Mouse (Mus musculus): ENCODE measurements around the gene Nipal3. TPM values are rescaled to one million over a fixed set of nuclear protein-coding genes. Genes with fewer than 3 reads are reported as not detected.

The Nipal3 gene
- total RNA-seq, 2 experiments from 2014 or later: 7.1 to 17.2 TPM

DNA sequence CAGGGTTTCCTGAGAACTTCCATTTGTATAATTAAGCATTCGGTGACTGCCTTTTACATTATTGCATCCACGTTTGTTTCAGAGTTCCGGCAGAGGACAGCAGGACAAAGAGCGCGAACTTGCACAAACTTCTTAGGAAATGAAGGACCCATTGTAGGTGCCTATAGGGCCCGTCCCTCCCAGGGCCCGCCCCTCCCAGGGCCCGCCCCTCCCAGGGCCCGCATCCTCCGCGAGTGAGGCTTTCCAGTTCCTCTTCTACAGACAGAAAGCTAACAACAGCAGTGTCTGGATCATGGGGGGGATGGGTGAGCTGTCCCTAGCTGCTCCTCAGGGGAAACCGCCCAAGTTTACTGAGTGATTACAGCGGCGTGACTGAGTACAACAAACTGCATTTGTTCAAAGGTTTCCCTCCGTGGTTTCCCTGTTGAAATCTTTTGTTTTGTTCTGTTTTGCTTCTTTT, 55.6 kb downstream of the Nipal3 start:
- ATAC-seq (replicated peaks; ENCODE audit: low FRiP score, poor library complexity, severe bottlenecking): peak; percentile 91

DNA sequence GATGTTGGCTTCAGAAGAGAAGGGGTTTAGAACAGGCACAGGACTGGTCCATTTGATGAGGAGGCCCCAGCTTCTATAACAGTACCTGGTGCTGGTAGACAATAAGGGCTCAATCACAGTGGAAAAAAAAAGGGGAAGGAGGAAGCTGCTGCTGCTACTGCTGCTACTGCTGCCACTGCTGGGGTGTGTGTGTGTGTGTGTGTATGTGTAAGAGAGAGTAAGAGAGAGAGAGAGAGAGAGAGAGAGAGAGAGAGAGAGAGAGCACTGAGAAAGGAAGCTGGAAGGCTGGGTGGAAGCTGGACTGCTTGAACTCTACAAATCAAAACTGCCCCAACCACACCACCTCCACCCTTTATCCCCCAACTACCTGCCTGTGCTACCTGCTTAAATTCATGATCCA, 56.9 kb downstream of the Nipal3 start:
- ATAC-seq (replicated peaks; ENCODE audit: low FRiP score, poor library complexity, severe bottlenecking): no peak

DNA sequence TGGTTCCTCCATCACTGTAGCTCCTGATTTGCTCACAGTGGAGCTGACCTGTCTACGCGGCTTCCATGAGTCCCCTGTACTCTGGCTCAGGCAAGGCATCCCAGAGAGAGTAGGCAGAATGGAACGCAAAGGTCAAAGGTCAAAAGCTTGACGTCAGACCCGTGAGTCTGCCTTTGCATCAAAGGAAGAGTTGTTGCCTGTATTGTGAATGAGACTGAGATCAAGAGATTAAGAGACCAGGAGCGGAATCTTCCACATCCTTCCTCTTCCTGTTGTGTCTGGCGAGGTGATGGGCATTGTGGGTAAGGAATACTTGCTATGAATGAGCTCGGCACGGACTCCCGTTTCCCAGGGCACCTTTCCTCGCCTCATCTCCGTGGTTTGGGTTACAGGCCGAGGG, 58.5 kb downstream of the Nipal3 start:
- ATAC-seq (replicated peaks; ENCODE audit: low FRiP score, poor library complexity, severe bottlenecking): no peak

DNA sequence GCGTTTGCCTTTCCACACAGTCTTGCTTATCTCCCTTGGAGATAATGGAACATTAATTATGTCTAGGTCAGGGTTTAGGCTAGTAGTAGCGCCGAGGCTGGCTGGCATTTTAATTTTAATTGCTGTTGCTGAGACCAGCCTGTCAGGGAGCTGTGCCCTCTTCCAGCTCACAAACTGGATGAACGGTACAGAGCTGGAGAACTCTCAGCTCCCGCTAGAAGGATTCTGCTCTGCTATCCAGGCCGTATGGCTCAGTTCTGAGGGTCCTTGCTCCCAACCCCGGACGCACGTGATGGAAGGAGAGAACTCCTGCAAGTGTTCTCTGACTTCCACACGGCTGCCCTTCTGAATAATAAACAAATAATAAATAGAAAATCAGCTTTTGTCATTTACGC, 60.4 kb downstream of the Nipal3 start:
- peak; percentile 7 for ATAC-seq (replicated peaks; ENCODE audit: low FRiP score, poor library complexity, severe bottlenecking)

DNA sequence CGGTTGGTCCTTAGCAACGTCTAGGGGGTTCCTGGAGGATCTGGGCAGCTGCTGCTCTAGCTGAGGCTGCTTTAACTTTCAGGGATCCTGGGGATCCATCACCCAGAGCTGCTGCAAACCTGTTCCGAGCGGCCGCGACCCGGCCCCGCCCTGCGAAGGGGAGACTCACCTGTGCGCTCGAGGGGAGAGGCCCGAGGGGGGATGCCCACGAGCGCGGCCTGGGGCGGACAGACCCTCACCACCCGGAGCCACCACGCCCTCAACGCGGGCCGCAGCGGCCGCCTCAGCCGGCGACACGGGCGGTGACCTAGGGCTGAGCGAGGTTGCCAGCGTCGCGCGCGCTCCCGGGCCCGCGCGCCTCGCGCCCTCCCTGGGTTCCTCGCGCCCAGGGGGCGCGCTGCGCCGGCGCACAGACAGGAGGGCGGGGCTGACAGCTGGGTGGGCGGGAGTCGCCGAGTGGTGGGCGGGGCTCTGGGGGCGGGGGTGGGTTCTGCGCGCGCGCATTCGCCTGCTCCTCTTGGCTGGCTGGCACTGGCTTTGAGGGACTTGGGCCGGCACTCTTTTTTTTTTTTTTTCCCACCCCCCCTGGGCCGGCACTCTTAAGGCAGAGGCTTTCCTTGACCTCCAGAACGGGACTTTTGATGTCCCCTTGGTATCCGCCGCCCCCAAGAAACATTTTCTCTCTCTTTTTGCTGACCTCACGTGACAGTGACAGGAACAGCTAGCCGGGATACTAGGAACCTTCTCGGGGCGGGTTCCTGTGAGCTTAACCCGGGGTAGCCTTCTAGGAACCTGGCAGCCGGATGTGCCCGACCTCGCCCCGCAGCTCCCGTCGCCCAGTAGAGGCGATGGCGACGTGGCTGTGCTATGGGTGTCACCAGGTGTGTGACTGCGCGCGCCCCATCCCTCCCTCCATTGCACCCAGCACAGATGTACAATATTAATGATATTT, 61.1 kb downstream of the Nipal3 start, which contains the start of gene Rcan3:
Gene Rcan3, minus strand, starts transcription at position 411 of the 952 bp plus-strand sequence.
- ATAC-seq (replicated peaks; ENCODE audit: low FRiP score, poor library complexity, severe bottlenecking): peak; percentile 83

DNA sequence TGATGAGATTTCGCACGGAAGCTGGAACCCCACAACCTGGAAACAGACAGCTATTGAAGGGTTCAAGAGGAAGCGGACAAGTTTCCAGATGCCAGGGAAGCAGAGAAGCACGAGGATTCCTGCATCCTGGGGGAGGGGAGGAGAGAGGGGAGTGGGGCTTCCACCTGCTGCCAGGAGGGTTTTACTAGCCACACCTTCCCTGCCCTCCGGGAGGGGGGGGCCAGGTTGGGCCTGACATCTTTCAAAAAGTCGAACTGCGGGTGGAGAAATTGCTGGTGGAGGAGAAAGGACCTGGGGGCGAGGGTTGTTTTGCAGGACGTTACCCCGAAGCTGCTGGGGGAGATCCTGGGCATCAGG, 61.8 kb downstream of the Nipal3 start:
- no peak for ATAC-seq (replicated peaks; ENCODE audit: low FRiP score, poor library complexity, severe bottlenecking)

DNA sequence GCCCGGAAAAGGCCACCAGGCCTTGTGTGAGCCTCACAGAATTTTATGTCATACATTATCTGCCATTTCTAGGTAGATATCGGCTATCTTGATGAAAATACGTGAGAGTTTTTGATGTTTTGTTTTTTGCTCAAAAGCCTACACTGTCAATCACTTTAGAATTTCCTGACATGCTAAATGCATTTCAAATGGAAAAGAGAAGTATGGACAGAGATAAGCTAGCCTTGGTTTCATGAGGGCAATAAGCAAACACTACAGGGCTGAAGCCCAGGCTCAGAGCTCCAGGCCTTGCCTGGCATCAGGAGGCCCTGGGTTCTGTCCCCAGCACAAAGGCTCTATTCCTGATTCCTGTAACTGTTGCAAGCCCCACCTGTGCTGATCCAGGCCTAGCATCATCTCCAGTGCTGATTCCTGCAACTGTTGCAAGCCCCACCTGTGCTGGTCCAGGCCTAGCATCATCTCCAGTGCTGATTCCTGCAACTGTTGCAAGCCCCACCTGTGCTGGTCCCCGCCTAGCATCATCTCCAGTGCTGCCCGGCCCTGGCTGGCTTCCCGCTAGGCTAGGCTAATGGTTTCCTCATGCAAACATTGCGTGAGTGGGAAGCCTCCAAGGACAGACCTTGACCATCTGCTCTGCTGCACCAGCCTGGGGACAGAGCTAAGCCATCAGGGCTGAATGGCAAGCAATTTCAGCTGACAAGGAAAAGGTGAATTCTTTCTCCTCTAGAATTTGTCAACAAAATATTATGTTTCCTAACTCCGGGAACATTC, 64.7 kb downstream of the Nipal3 start:
- ATAC-seq (replicated peaks; ENCODE audit: low FRiP score, poor library complexity, severe bottlenecking): no peak

DNA sequence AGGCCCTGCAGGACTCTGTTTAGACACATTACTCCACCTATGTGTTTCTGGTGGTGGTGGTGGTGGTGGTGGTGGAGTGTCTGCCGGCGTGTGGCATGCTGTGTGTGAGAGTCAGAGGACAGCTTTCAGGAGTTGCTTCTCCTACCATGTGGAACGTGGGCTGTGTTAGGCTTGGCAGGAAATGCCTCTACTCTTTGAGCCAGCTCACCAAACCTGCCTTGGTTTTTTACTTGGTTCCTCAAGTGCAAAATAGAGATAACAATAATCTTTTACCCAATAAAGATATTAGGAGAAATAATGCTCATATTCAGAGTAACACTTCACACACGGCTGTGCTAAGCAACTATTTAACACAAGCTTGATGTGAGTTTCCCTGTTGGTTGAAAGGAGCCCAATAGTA, 65.5 kb downstream of the Nipal3 start:
- ATAC-seq (replicated peaks; ENCODE audit: low FRiP score, poor library complexity, severe bottlenecking): no peak

DNA sequence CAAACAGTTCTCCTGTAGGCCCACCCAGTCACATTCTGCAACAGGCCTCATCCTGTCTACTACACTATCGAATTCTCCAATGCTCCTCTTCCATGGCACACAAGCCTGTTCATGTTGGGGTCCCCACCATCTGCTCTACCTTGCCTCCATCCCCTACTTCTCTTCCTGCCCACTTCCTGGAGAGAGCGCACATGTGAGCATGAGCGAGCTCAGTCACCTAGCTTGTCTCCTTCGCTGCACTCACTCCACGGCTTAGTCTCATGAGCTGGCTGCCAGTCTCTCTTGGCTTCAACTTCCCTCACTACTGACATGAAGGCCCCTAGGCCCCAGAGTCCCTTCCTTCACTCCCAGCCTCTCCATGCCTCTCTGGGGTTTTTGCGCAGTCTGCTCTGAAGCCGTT, 68.3 kb downstream of the Nipal3 start:
- no peak for ATAC-seq (replicated peaks; ENCODE audit: low FRiP score, poor library complexity, severe bottlenecking)

DNA sequence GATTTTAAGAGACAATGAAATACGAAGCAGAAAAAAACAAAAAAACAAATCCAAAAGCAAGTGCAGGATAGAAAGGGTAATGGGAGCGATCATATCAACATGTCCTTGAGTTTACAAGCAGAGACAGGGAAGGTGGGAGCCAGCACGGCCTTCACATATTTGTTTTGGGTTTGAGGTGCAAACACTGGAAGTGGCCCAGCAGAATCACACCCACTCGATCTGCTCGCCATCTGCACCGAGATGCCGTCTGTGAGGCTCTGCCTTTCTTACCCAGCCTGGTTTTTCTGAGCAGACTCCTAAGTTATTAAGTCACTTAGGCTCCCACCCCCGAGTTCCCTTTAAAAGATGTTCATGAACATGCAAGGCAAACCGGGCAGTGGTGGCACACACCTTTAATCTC, 69.2 kb downstream of the Nipal3 start:
- no peak for ATAC-seq (replicated peaks; ENCODE audit: low FRiP score, poor library complexity, severe bottlenecking)

DNA sequence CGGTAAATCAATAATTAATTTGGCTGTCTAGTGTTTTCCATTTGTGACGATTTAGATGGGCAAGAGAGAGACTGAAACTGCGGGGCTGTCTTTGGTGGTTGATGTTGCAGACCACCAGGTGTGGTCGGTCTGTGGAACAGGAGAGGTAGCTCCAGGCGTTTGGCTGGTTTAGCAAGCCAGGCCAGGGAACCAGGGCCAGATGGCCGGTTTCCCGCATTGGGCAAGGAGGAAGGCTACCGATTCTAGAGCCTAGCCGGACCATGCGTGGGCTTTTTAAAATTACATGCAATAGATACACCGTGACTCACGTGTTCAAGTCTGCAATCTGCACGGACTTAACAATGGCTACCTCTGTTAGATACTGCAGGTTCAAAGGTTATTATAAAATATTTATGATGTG, 73.9 kb downstream of the Nipal3 start:
- ATAC-seq (replicated peaks; ENCODE audit: low FRiP score, poor library complexity, severe bottlenecking): no peak

DNA sequence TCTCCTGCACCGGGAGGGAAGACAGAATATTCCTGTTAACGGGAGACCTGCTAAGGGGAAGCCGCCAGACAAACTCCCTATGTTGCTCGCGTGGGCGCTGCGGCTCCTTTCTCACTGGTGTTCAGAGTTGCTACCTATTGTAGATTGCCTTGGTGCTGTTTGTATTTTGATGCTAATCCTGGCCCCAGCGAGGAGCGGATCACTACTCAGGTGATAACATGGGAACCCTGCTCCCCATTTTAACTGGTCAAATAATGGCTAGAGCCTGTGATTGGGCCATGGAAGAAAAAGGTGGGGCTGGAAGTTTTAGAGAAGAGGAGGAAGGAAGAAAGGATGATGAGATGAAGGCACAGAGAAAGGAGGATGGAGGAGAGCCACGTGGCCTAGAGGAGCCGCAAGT, 74.4 kb downstream of the Nipal3 start:
- ATAC-seq (replicated peaks; ENCODE audit: low FRiP score, poor library complexity, severe bottlenecking): no peak

DNA sequence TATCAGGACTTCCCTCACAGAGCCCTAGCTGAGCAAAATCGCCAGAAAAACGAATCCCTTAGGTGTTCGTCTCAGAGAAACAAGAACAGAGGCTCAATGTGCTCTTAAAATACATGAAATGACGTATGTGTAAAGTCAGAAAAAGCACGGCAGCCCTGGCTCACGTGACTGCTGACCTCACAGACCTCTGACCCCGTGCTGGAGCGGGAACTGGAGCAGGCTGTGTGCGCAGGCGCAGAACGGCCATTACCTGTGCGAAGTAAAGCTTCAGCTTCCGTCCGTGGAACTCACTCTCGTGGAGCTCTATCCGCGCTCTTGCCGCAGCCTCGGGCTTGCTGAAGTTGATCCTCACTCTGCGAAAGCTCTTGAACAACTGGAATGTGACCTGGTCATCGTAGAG, 74.8 kb downstream of the Nipal3 start:
- ATAC-seq (replicated peaks; ENCODE audit: low FRiP score, poor library complexity, severe bottlenecking): no peak

DNA sequence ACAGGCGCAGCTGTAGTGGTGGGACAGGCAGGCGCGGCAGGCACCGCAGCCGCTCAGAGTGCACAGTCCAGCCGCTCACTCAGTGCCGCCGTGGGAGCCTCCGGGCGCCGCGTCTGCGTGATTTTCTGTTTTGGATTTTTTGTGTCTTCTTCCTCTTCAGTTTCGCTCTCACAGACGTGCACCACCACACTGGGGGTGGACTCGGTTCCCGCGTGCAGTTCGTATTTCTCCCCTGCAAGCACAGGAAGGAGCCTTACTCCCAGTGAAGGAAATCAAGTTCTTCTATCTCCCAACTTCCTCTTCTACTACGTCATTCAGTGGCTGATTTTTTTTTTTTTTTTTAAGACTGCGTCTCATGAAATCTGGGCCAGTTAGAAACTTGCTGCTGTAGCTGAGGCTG, 78.5 kb downstream of the Nipal3 start:
- no peak for ATAC-seq (replicated peaks; ENCODE audit: low FRiP score, poor library complexity, severe bottlenecking)

DNA sequence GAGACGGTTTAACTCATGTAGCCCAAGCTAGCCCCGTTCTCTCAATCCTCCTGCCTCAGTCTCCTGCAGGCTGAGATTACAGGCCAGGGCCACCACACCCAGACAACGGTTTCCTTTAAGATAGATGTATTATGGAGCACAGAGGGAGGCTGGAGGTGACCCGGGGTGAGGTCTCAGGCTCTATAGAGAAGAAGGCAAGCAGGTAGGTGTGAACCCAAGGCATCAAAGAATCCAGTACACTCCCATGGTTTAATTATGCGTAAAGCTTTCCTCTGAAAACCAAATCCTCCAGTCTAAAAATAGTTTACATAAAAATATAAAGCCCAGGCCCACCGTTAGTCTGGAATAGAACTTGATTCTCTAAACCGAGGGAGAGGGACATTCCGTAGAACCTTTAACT, 81.3 kb downstream of the Nipal3 start:
- no peak for ATAC-seq (replicated peaks; ENCODE audit: low FRiP score, poor library complexity, severe bottlenecking)

DNA sequence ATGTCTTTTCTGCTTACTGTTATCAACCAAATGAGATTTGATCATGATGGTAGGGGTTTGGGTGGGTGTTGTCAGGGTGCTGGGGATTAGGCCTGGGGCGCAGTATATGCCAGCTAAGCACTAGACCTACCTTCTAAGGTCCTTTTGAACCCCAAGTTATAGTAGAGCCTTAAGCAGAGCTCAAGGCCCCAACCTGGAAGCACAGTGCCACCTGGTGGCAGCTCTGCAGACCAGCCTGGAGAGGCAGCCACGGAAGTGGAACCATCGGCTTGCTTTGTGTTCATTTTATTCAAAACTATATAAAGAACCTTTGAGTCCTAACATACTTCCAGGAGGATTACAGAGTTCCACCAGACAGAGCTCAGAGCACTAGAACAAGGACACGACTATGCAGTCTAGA, 83.2 kb downstream of the Nipal3 start:
- peak; percentile 85 for ATAC-seq (replicated peaks; ENCODE audit: low FRiP score, poor library complexity, severe bottlenecking)

DNA sequence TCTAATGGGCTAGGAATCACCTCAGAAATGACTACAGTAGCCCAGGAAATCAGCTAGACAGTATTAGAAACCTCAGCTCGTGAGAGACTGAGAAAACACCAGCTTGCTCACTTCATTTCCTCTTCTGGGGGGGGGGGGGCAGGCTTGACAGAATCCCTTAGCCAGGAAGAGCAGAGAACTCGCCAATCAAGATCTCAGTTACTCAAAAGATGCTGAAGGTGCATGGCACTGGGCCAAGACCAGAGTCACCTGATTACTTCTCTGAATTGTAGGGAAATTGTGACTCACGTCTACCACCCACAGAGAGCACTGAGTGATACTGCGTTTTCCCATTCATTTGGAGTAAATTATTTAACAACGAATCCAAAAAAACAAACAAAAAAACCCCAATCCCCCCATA, 88.7 kb downstream of the Nipal3 start:
- no peak for ATAC-seq (replicated peaks; ENCODE audit: low FRiP score, poor library complexity, severe bottlenecking)

DNA sequence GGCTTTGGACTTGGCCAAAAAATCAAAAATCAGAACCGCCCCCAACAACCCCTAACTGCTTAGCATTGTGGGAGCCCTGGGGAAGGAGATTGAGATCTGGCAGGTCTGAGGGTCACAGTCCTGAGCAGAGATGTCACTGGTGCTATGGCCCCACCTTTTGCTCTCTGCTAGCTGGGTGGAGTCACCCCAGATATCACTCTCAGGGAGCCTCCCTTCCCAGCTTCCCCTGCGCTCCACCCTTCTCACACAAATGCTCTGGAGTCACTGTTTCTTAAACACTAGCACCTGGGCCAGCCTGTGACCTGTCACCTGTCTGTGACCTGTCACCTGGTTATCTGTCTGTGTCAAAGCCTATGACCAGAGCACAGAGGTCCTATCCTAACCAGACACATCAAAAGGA, 89.9 kb downstream of the Nipal3 start:
- peak; percentile 97 for ATAC-seq (replicated peaks; ENCODE audit: low FRiP score, poor library complexity, severe bottlenecking)

DNA sequence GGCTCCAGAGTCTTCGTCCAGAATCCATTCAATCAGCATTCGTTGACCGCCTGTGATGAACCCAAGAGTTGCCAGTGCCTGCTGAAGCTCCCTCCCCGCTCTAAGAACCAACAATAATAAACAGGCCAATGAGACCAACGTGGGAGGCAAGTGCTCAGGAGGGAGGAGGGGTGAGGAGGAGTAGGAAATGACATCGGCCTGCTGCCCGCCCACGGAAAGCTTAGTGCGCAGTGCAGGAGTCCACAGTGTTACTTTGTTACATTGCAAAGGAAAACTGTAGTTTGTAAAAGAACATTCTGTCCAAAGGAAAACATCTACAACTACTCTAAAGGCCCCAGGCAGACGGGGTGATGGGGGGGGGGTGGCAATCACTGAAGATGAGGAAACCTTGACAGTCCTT, 90.8 kb downstream of the Nipal3 start:
- no peak for ATAC-seq (replicated peaks; ENCODE audit: low FRiP score, poor library complexity, severe bottlenecking)

DNA sequence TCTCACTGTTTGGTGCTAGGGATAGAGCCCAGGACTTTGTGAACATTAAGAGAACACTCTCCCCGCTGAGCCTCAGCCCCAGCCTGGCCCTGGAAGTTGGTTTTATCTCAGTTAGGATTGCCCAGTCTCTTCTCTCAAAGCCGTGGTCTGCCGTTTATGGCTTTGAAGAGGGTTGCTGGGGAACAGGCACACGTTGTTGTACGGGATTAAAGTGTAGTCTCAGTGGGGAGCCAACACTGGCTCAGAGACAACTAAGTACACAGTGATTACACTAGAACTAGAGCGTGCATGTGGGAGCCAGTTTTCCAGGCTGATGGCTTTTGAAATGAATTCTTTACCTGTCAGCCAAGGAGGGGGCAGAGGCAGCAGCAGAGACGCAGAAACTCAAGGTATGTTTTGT, 93.0 kb downstream of the Nipal3 start:
- ATAC-seq (replicated peaks; ENCODE audit: low FRiP score, poor library complexity, severe bottlenecking): no peak

DNA sequence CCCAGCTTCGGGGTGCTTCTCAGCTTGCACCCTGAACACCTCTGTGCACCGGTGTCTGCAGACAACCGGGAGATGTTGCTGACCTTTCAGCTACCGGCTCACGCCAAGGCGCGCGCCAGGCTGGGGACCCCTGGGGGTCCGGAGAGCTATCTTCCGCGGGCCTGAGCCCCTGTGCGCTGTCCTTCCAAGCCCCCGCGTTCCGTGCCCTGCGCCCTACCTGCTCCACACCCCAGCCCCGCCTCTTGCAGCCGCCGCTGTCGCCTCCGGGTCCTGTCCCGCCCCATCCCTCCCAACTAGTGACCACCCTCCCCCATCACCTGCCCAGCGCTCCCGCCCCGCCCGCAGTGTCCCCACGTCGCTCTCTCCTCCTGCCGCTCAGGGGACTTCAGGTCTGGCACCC, 96.8 kb downstream of the Nipal3 start, which contains the start of gene Ncmap:
Gene Ncmap, minus strand, starts transcription at position 237 of the 400 bp plus-strand sequence.
- no peak for ATAC-seq (replicated peaks; ENCODE audit: low FRiP score, poor library complexity, severe bottlenecking)
